Comparison of ENCODE assay signal across 8 mouse cellular contexts in genomic region chr4:129238579-129239016, GRCm38 (mm10). TPM values are rescaled to one million over a fixed set of nuclear protein-coding genes. Genes with fewer than 3 reads are reported as not detected.
DNase-seq lines count a peak whose midpoint lies in the region; ATAC-seq and TF ChIP-seq lines count a peak whose summit lies in the region.

No protein-coding gene starts in this region.

- TF ChIP-seq CTCF in lung, postnatal 0 days (IDR thresholded peaks at IDR 0.05), result no peak

- H3K27ac ChIP-seq in lung, postnatal 0 days (ENCODE audit: low read length), result no peak overlapping the region
- H3K27ac ChIP-seq in neural tube, embryonic 13.5 days (replicated peaks), result peak overlapping the region; percentile 34

- H3K9ac ChIP-seq in lung, postnatal 0 days (replicated peaks; ENCODE audit: low read depth), result peak overlapping the region; percentile 19; the same call in 1 of the 2 replicates
- H3K9ac ChIP-seq in neural tube, embryonic 13.5 days, result peak overlapping the region; percentile 79

- peak overlapping the region; percentile 91 for H3K4me2 ChIP-seq in lung, postnatal 0 days (replicated peaks; ENCODE audit: low read depth, low read length)
- H3K4me2 ChIP-seq in neural tube, embryonic 13.5 days, result peak overlapping the region; percentile 92

- DNase-seq in cerebellum, adult 11-12 months, result peak; percentile 66
- no peak for DNase-seq in cerebellum, postnatal 10 days
- DNase-seq in lung, postnatal 0 days (ENCODE audit: low spot score), result peak; percentile 29
- DNase-seq in lung, postnatal 10 days, result no peak
- peak; percentile 43 for DNase-seq in induced T-regulatory cell, adult 2 months (ENCODE audit: low read depth)
- DNase-seq in gastrocnemius, postnatal 10 days, result no peak
- no peak for DNase-seq in layer of hippocampus, adult 9-10 months (ENCODE audit: low spot score)

- H3K4me3 ChIP-seq in lung, postnatal 0 days (ENCODE audit: low read depth, low read length), result peak overlapping the region; percentile 47
- H3K4me3 ChIP-seq in neural tube, embryonic 13.5 days, result peak overlapping the region; percentile 61

- ATAC-seq in lung, postnatal 0 days, result no peak
- ATAC-seq in neural tube, embryonic 13.5 days (ENCODE audit: low read depth), result peak; percentile 77

- WGBS in lung, postnatal 0 days, result 2% methylated on average over 19 of the region's 23 CpGs
- WGBS in neural tube, embryonic 13.5 days, result under 1% methylated on average over 23 of the region's 23 CpGs

- no peaks in the 10 kb centered on the region for H3K36me3 ChIP-seq in lung, postnatal 0 days (ENCODE audit: insufficient read depth, low read length)
- no peaks in the 10 kb centered on the region for H3K36me3 ChIP-seq in neural tube, embryonic 13.5 days

- no peaks in the 10 kb centered on the region for H3K9me3 ChIP-seq in lung, postnatal 0 days (ENCODE audit: low read length)
- H3K9me3 ChIP-seq in neural tube, embryonic 13.5 days, result no peaks in the 10 kb centered on the region

- H3K4me1 ChIP-seq in lung, postnatal 0 days (ENCODE audit: insufficient read depth, low read depth, low read length), result peaks cover 17% of the 10 kb centered on the region; the same call in 1 of the 2 replicates
- peaks cover 53% of the 10 kb centered on the region for H3K4me1 ChIP-seq in neural tube, embryonic 13.5 days (replicated peaks)

- TF ChIP-seq EP300 in lung, postnatal 0 days (IDR thresholded peaks at IDR 0.05), result no peak

- no peaks in the 10 kb centered on the region; the same call in 1 of the 2 replicates for H3K27me3 ChIP-seq in lung, postnatal 0 days (replicated peaks; ENCODE audit: insufficient read depth, low read length)
- no peaks in the 10 kb centered on the region for H3K27me3 ChIP-seq in neural tube, embryonic 13.5 days

RNA-seq across cellular contexts. Expression of gene C77080, which starts 22.6 kb away (rescaled TPM):
- 6.7 and 7.9 TPM in 2 replicates for polyA plus RNA-seq in lung, postnatal 0 days (2015; fragmentation: Nextera tagmentation; extraction: Ambion mirVana)
- 7.5 and 10.3 TPM in 2 replicates for polyA plus RNA-seq in neural tube, embryonic 13.5 days (2015; fragmentation: Nextera tagmentation; extraction: Ambion mirVana)
- total RNA-seq in gastrocnemius, postnatal 10 days (2021), result 1 to 10 TPM; 2.6 to 4.9 TPM

RNA-seq across cellular contexts. Expression of gene Sync, which starts 48.8 kb away (rescaled TPM):
- 0.80 and 0.98 TPM in 2 replicates for polyA plus RNA-seq in lung, postnatal 0 days (2015; fragmentation: Nextera tagmentation; extraction: Ambion mirVana)
- 3.2 and 3.4 TPM in 2 replicates for polyA plus RNA-seq in neural tube, embryonic 13.5 days (2015; fragmentation: Nextera tagmentation; extraction: Ambion mirVana)
- 10 to 100 TPM; 63.6 to 64.4 TPM for total RNA-seq in gastrocnemius, postnatal 10 days (2021)

RNA-seq across cellular contexts. Expression of gene Yars, which starts 49.0 kb away (rescaled TPM):
- 26.4 and 27.1 TPM in 2 replicates for polyA plus RNA-seq in lung, postnatal 0 days (2015; fragmentation: Nextera tagmentation; extraction: Ambion mirVana)
- polyA plus RNA-seq in neural tube, embryonic 13.5 days (2015; fragmentation: Nextera tagmentation; extraction: Ambion mirVana), result 106 and 108 TPM in 2 replicates
- total RNA-seq in gastrocnemius, postnatal 10 days (2021), result 10 to 100 TPM; 35.5 to 48.5 TPM

RNA-seq across cellular contexts. Expression of gene S100pbp, which starts 49.1 kb away (rescaled TPM):
- polyA plus RNA-seq in lung, postnatal 0 days (2015; fragmentation: Nextera tagmentation; extraction: Ambion mirVana), result 7.3 and 7.5 TPM in 2 replicates
- 15.8 and 19.9 TPM in 2 replicates for polyA plus RNA-seq in neural tube, embryonic 13.5 days (2015; fragmentation: Nextera tagmentation; extraction: Ambion mirVana)
- total RNA-seq in gastrocnemius, postnatal 10 days (2021), result 10 to 100 TPM in 1 of 2 experiments, 1 to 10 TPM in 1; 8.3 to 13.3 TPM

Comparison
In these comparisons a context has a peak if more than half of its experiments do, and no peak if none do; other contexts are left out.
1. DNase-seq: peak in cerebellum, adult 11-12 months (single experiment), lung, postnatal 0 days (single experiment) and induced T-regulatory cell, adult 2 months (single experiment); none in cerebellum, postnatal 10 days (0 of 2), lung, postnatal 10 days (single experiment), gastrocnemius, postnatal 10 days (single experiment) and layer of hippocampus, adult 9-10 months (single experiment).